Mouse (Mus musculus) neural tube, embryonic 14.5 days (tissue): ENCODE data around the gene Fbxo46. TPM values are rescaled to one million over a fixed set of nuclear protein-coding genes. Genes with fewer than 3 reads are reported as not detected.

Experiments
- ATAC-seq: fragments of 200-750 bp; cut with Nextera tagmentation; 2 replicates; pipeline ENCODE4 v1.8.0; 2017; ENCODE audit warnings: low read depth, mild to moderate bottlenecking, moderate TSS enrichment, moderate library complexity
- H3K27ac ChIP-seq: fragments of 300-500 bp; sonication (generic); 2 replicates; pipeline ENCODE4 v1.5.1; 2014; ENCODE audit warnings: low read depth, mild to moderate bottlenecking, control low read depth, low read length, moderate library complexity, mixed read lengths
- H3K27me3 ChIP-seq: fragments of 300-500 bp; sonication (generic); 2 replicates; pipeline ENCODE4 v1.6.1; 2014; ENCODE audit warnings: low read length; ENCODE audit not compliant: control insufficient read depth, insufficient read depth
- H3K36me3 ChIP-seq: fragments of 300-500 bp; sonication (generic); 2 replicates; pipeline ENCODE4 v1.6.1; 2014; ENCODE audit warnings: low read length, mixed read lengths; ENCODE audit not compliant: control insufficient read depth, insufficient read depth
- H3K4me1 ChIP-seq: fragments of 300-500 bp; sonication (generic); 2 replicates; pipeline ENCODE4 v1.6.1; 2014; ENCODE audit warnings: low read length; ENCODE audit not compliant: control insufficient read depth, insufficient read depth
- H3K4me2 ChIP-seq: fragments of 300-500 bp; sonication (generic); 2 replicates; pipeline ENCODE4 v1.6.1; 2014; ENCODE audit warnings: mild to moderate bottlenecking, low read depth, low read length, control low read depth
- H3K4me3 ChIP-seq: fragments of 300-500 bp; sonication (generic); 2 replicates; pipeline ENCODE4 v1.5.1; 2014; ENCODE audit warnings: low read depth, low read length, control low read depth, mixed read lengths
- H3K9ac ChIP-seq: fragments of 300-500 bp; sonication (generic); replicated peaks from 2 replicates; pipeline ENCODE4 v1.6.1; 2014; ENCODE audit warnings: low read depth, mild to moderate bottlenecking, control low read depth, low read length, mixed read lengths
- H3K9me3 ChIP-seq: fragments of 300-500 bp; sonication (generic); 2 replicates; pipeline ENCODE4 v1.6.1; 2016; ENCODE audit warnings: low read length; ENCODE audit not compliant: control insufficient read depth
- whole genome bisulfite sequencing: fragments of 180-500 bp; shearing (Covaris S2); extraction: QIAGEN DNeasy Blood & Tissue Kit; methylation state at CpG from one replicate; pipeline ENCODE4 v1.1.7; 2014; 5-methylcytosine and 5-hydroxymethylcytosine counted together
- polyA plus RNA-seq: library from polyadenylated mRNA; unstranded; fragments of >200 nt; fragmentation: Nextera tagmentation; extraction: Ambion mirVana; gene quantifications from 2 replicates; pipeline ENCODE4 v1.2.1, GENCODE M21; 2014

Fbxo46 gene
- polyA plus RNA-seq, 1 experiment from 2014 or later = 11.6 TPM

GRCm38 (mm10) chr7:19109565-19109964 is 10.1 kb upstream of the Fbxo46 start:
- Histone ChIP-seq H3K27me3 (no peaks in the 10 kb centered on the region), H3K9ac (no peak overlapping the region), H3K4me1 (no peaks in the 10 kb centered on the region), H3K4me2 (no peak overlapping the region), H3K27ac (no peak overlapping the region), H3K4me3 (no peak overlapping the region), H3K36me3 (no peaks in the 10 kb centered on the region), H3K9me3 (no peaks in the 10 kb centered on the region)
- 90% methylated on average over 1 of the region's 1 CpGs for WGBS
- ATAC-seq = no peak

DNA sequence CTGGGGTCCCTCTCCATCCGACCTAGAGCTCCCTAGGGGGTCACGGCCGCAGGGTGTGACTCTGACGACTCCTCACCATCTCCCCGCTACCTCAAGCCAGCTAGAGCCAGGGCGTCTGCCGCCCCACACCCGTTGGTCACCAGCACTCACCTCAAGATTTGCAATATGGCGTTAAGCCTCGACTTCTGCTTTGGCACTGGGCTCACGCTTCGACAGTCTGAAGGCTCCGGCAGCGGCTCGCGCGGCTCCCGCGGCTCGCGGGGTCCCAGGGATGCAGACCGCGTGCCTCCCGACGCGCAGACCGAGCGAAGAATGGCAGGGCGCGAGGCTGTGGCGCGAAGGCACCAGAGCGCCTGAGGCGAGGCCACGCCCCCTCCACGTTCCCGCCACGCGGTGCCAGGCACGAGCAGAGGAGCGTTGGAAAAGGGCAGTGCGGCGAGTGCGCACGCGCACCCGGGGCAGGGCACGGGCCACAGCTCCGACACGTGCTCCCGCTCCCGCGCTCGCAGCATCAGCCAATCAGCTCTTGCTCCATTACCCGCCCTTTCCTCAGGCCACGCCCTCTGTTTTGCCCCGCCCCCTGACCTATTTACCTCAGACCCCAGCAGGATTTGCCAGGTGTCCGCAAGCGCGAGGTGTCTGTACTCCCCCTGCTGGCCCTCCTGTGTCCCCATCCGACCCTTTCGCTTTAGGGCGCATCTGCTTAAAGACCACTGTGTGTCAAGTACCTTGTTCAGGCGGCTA is 1.5 kb upstream of the Fbxo46 start, which contains the start of gene Gm4969:
TSS of gene Gm4969 (minus strand) at position 341 of the 744 bp plus-strand sequence.
- Histone ChIP-seq H3K9me3 (no peaks in the 10 kb centered on the region), H3K9ac (0 out of 2 replicates have a peak within 1 kb of the TSS, but pooled peaks have one; percentile 26), H3K4me3 (peak within 1 kb of the TSS; percentile 27), H3K36me3 (no peaks in the 10 kb centered on the region), H3K4me1 (peaks cover 6% of the 10 kb centered on the region; the same call in 1 of the 2 replicates), H3K27ac (no peak within 1 kb of the TSS), H3K4me2 (peak within 1 kb of the TSS; percentile 47), H3K27me3 (no peaks in the 10 kb centered on the region)
- ATAC-seq = peak; percentile 54; the same call in 1 of the 2 replicates
- WGBS = 21% methylated on average over 50 of the region's 64 CpGs

GRCm38 (mm10) chr7:19119083-19119482 is 576 bp upstream of the Fbxo46 start:
- peak; percentile 24 for ATAC-seq
- Histone ChIP-seq H3K4me1 (peaks cover 6% of the 10 kb centered on the region; the same call in 1 of the 2 replicates), H3K36me3 (no peaks in the 10 kb centered on the region), H3K4me2 (peak overlapping the region; percentile 18; the same call in 1 of the 2 replicates), H3K4me3 (no peak overlapping the region), H3K27me3 (no peaks in the 10 kb centered on the region), H3K27ac (no peak overlapping the region), H3K9me3 (no peaks in the 10 kb centered on the region), H3K9ac (no peak overlapping the region)
- 92% methylated on average over 8 of the region's 8 CpGs for WGBS

- H3K9ac ChIP-seq = no peak overlapping the region
- no peaks in the 10 kb centered on the region for H3K36me3 ChIP-seq
- H3K4me3 ChIP-seq = no peak overlapping the region
- H3K27ac ChIP-seq = no peak overlapping the region
- H3K4me2 ChIP-seq = no peak overlapping the region
- no peaks in the 10 kb centered on the region for H3K27me3 ChIP-seq
- no peaks in the 10 kb centered on the region for H3K9me3 ChIP-seq
- no peak for ATAC-seq
- 95% methylated on average over 4 of the region's 4 CpGs for WGBS
- H3K4me1 ChIP-seq = peaks cover 6% of the 10 kb centered on the region; the same call in 1 of the 2 replicates
Observed at GRCm38 (mm10) chr7:19121686-19122085, 2.0 kb downstream of the Fbxo46 start.

GRCm38 (mm10) chr7:19124713-19125112 is 5.1 kb downstream of the Fbxo46 start:
- Histone ChIP-seq H3K9ac (no peak overlapping the region), H3K27ac (no peak overlapping the region), H3K27me3 (no peaks in the 10 kb centered on the region), H3K9me3 (no peaks in the 10 kb centered on the region), H3K4me3 (no peak overlapping the region), H3K4me1 (peaks cover 6% of the 10 kb centered on the region; the same call in 1 of the 2 replicates), H3K36me3 (no peaks in the 10 kb centered on the region), H3K4me2 (no peak overlapping the region)
- 95% methylated on average over 6 of the region's 6 CpGs for WGBS
- ATAC-seq = no peak

GRCm38 (mm10) chr7:19127744-19128143 is 8.1 kb downstream of the Fbxo46 start:
- Histone ChIP-seq H3K9me3 (no peaks in the 10 kb centered on the region), H3K4me2 (no peak overlapping the region), H3K27ac (no peak overlapping the region), H3K4me1 (peaks cover 12% of the 10 kb centered on the region; the same call in 1 of the 2 replicates), H3K4me3 (no peak overlapping the region), H3K27me3 (no peaks in the 10 kb centered on the region), H3K36me3 (no peaks in the 10 kb centered on the region), H3K9ac (no peak overlapping the region)
- ATAC-seq = no peak
- 95% methylated on average over 5 of the region's 5 CpGs for WGBS

DNA sequence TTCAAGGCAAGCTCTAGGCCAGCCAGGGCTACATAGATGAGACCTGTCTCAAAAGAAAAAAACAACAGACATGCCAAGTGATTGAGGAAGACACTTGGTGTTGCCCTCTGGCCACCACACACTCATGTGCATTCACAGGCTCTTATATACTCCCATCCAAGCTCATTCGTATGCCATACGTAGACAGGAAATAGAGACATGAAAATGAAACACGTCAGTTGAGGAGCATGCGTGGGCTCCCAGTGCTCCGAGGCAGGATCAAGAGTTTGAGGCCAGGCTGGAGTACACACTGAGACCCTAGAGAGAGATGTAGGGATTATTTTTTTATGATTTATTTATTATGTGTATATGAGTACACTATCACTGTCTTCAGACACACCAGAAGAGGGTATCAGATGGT is 9.7 kb downstream of the Fbxo46 start:
- no peaks in the 10 kb centered on the region for H3K9me3 ChIP-seq
- H3K27ac ChIP-seq = no peak overlapping the region
- no peak overlapping the region for H3K4me3 ChIP-seq
- H3K36me3 ChIP-seq = no peaks in the 10 kb centered on the region
- no peak overlapping the region for H3K4me2 ChIP-seq
- WGBS = 96% methylated on average over 5 of the region's 5 CpGs
- no peak for ATAC-seq
- H3K4me1 ChIP-seq = peaks cover 12% of the 10 kb centered on the region; the same call in 1 of the 2 replicates
- no peak overlapping the region for H3K9ac ChIP-seq
- H3K27me3 ChIP-seq = no peaks in the 10 kb centered on the region

DNA sequence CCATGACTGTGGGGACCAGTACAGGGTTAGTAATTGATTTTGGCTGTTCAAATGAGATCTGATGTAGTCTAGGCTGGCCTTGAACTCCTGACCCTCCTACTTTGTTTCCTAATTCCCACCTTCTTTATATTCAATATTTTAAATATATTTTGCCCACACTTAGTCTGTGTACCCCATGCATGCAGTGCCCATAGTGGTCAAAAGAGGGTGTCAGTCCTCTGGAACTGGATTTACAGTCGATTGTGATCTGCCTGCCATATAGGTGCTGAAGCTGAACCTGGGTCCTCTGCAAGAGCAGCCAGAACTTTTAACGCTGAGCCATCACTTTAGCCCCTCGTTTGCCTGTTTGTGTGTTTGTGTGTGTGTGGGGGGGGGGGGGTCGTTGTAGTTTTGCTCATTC is 11.0 kb downstream of the Fbxo46 start:
- no peak for ATAC-seq
- peak overlapping the region; percentile 88 for H3K27ac ChIP-seq
- H3K36me3 ChIP-seq = peaks cover 3% of the 10 kb centered on the region
- H3K9ac ChIP-seq = no peak overlapping the region; the same call in 1 of the 2 replicates
- H3K9me3 ChIP-seq = no peaks in the 10 kb centered on the region
- peak overlapping the region; percentile 43; the same call in 1 of the 2 replicates for H3K4me3 ChIP-seq
- 38% methylated on average over 4 of the region's 4 CpGs for WGBS
- peak overlapping the region; percentile 60 for H3K4me2 ChIP-seq
- H3K27me3 ChIP-seq = no peaks in the 10 kb centered on the region
- H3K4me1 ChIP-seq = peaks cover 12% of the 10 kb centered on the region; the same call in 1 of the 2 replicates

DNA sequence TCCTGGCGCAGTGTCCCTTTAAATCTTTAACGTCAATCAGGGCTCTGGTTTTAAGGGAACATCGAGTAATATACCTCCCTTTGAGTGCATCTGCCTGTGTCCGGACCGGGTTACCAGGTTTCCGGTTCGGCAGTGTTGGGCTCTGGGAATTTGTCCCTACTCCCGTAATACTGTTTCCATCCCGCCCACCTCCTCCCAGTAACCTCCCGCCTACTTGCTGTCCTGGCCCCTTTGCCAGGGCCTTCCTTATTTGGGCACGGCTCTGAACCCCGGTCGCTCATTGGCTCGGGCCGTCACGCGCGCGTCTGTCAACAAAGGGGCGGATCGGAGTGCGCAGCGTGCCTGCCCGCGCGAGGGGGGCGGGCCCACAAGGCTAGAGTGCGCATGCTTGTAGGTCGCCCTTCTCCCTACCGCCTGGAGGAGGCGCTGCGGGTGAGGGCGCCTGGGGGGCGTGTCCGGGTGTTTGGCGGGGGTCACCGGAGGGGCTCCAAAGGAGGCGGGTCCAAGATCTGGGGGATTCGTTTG is 11.7 kb downstream of the Fbxo46 start:
- Histone ChIP-seq H3K4me3 (peak overlapping the region; percentile 43), H3K27me3 (no peaks in the 10 kb centered on the region), H3K9me3 (no peaks in the 10 kb centered on the region), H3K4me1 (peaks cover 12% of the 10 kb centered on the region; the same call in 1 of the 2 replicates), H3K27ac (peak overlapping the region; percentile 88), H3K36me3 (peaks cover 10% of the 10 kb centered on the region), H3K4me2 (peak overlapping the region; percentile 60), H3K9ac (peak overlapping the region; percentile 46)
- ATAC-seq = peak; percentile 98
- WGBS = under 1% methylated on average over 39 of the region's 39 CpGs
